Mouse (Mus musculus): ENCODE results near the gene Cct8. TPM values are rescaled to one million over a fixed set of nuclear protein-coding genes. Genes with fewer than 3 reads are reported as not detected.
A peak's percentile ranks its signal among the peaks of the same experiment; 100 is the strongest.

The Cct8 gene
- total RNA-seq, 4 experiments from 2014 or later, result 174 to 197 (median 187) TPM

- DNase-seq (ENCODE audit: low spot score in 2 of 2), result no peak
Observed at GRCm38 (mm10) chr16:87445110-87445509, 50.6 kb downstream of the Cct8 start.

- no peak for DNase-seq (ENCODE audit: low spot score in 2 of 2)
Observed at GRCm38 (mm10) chr16:87444071-87444470, 51.6 kb downstream of the Cct8 start.

GRCm38 (mm10) chr16:87443245-87443644 is 52.4 kb downstream of the Cct8 start:
- no peak for DNase-seq (ENCODE audit: low spot score in 2 of 2)

GRCm38 (mm10) chr16:87442291-87442690 is 53.4 kb downstream of the Cct8 start:
- DNase-seq (ENCODE audit: low spot score in 2 of 2), result no peak

- DNase-seq (ENCODE audit: low spot score in 2 of 2), result no peak
Observed at GRCm38 (mm10) chr16:87441089-87441488, 54.6 kb downstream of the Cct8 start.

- DNase-seq (ENCODE audit: low spot score in 2 of 2), result peak; percentile 88 to 91
Observed at GRCm38 (mm10) chr16:87440184-87440686, 55.4 kb downstream of the Cct8 start, which contains the start of gene Rwdd2b. TSS of gene Rwdd2b (minus strand) at chr16:87440573.

- DNase-seq (ENCODE audit: low spot score in 2 of 2), result no peak
Observed at GRCm38 (mm10) chr16:87438697-87439096, 57.0 kb downstream of the Cct8 start.

- no peak for DNase-seq (ENCODE audit: low spot score in 2 of 2)
Observed at GRCm38 (mm10) chr16:87437096-87437495, 58.6 kb downstream of the Cct8 start.

- DNase-seq (ENCODE audit: low spot score in 2 of 2), result no peak
Observed at GRCm38 (mm10) chr16:87435411-87436205, 60.1 kb downstream of the Cct8 start.

- no peak for DNase-seq (ENCODE audit: low spot score in 2 of 2)
Observed at GRCm38 (mm10) chr16:87434946-87435345, 60.7 kb downstream of the Cct8 start.

- DNase-seq (ENCODE audit: low spot score in 2 of 2), result no peak
Observed at GRCm38 (mm10) chr16:87434266-87434665, 61.4 kb downstream of the Cct8 start.

Other genes starting within 250 kb of the Cct8 start
- 10 to 100 TPM; 17.0 to 19.9 (median 18.5) TPM for gene N6amt1, start 141.7 kb downstream of the Cct8 start, total RNA-seq (2022)
- gene Ltn1, start 63.3 kb downstream of the Cct8 start, total RNA-seq (2022), result 10 to 100 TPM; 40.0 to 50.7 (median 44.1) TPM
- 10 to 100 TPM in 2 of 4 experiments, 1 to 10 TPM in 2; 8.7 to 11.8 (median 10.2) TPM for gene Rwdd2b, start 55.3 kb downstream of the Cct8 start, total RNA-seq (2022)
- 10 to 100 TPM; 43.4 to 53.5 (median 48.7) TPM for gene Usp16, start 41.2 kb downstream of the Cct8 start, total RNA-seq (2022)
- under 1 TPM; 0.25 to 0.47 (median 0.38) TPM for gene Map3k7cl, start 57.5 kb upstream of the Cct8 start, total RNA-seq (2022)
- 10 to 100 TPM; 12.9 to 18.0 (median 14.2) TPM for gene Bach1, start 203.1 kb upstream of the Cct8 start, total RNA-seq (2022)